Mouse (Mus musculus) brain, embryonic 14.5 days (tissue): Measurements from ENCODE around the gene Ptch1.

Experiments used
- CTCF ChIP-seq: fragments of 200-500 bp; IDR thresholded peaks from 2 replicates; pipeline ENCODE4 v1.5.1; 2012; ENCODE audit warnings: inconsistent platforms, mild to moderate bottlenecking, moderate library complexity, borderline replicate concordance; ENCODE audit not compliant: insufficient read depth, insufficient read length; ENCODE audit errors: extremely low read depth
- POLR2A ChIP-seq: fragments of 200-500 bp; IDR thresholded peaks from 2 replicates; pipeline ENCODE4 v1.6.1; 2012; ENCODE audit warnings: mild to moderate bottlenecking, inconsistent platforms, borderline replicate concordance; ENCODE audit not compliant: poor library complexity, insufficient read depth, insufficient read length, severe bottlenecking; ENCODE audit errors: extremely low read depth

GRCm38 (mm10) chr13:63524061-63524460 lies 49.3 kb downstream of the Ptch1 start:
- no peak for TF ChIP-seq CTCF
- no peak for TF ChIP-seq POLR2A
